Mouse (Mus musculus) splenic B cell, adult 2 months (primary cell): ENCODE results near the gene Cfap43.

ENCODE experiments used
- DNase-seq: peaks from one replicate; pipeline ENCODE4 v3.0.0-alpha.2; 2011; ENCODE audit warnings: low read depth, low spot score
- H3K27me3 ChIP-seq: 2 replicates; pipeline ENCODE4 v1.6.1; 2012; ENCODE audit warnings: mild to moderate bottlenecking, low read length, moderate library complexity, mixed read lengths; ENCODE audit not compliant: control insufficient read depth, poor library complexity, insufficient read depth, severe bottlenecking
- H3K36me3 ChIP-seq: 2 replicates; pipeline ENCODE4 v1.6.1; 2012; ENCODE audit warnings: mild to moderate bottlenecking, low read length, moderate library complexity, mixed read lengths; ENCODE audit not compliant: control insufficient read depth, poor library complexity, insufficient read depth, severe bottlenecking

The Cfap43 gene

DNA sequence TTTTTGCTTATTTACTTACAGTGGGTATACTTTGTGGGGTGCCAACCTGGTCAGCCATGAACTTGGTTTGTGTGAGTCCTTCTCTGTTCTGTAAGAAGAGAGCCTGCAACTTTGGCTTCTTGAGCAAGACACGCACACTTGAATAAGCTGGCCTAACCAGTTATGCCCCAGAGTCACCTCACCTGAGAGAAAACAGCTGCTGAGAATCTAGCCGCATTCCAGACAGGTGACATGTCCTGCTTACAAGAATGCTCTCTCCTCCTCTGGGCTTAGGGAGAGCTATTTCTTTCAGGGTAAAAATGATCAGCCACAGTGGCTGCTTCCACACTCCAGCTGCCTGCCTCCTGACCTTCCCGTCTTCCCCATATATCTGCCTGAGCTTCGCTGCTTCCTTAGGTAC is 10.0 kb upstream of the Cfap43 start:
- no peak for DNase-seq
- no peaks in the 10 kb centered on the region for H3K27me3 ChIP-seq
- no peaks in the 10 kb centered on the region for H3K36me3 ChIP-seq

DNA sequence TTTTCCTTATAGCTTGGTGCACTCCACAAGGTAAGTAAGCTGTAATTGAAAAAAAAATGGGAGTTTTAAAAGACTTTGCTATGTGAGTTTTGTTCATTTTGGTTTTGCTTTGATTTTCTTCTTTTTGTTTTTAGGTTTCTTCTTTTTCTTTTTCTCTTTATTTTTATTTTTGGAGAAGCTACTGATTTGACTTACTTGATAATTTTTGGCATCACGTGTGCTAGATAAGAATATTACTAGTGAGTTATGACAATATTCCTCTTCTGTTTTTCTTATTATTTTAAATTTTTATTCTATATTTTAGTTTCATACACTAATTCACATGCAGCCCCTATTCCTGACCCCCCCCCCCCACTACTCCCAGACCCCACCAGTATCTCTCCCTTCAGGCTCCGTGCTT is 7.9 kb upstream of the Cfap43 start:
- Histone ChIP-seq H3K36me3 (no peaks in the 10 kb centered on the region), H3K27me3 (no peaks in the 10 kb centered on the region)
- no peak for DNase-seq

DNA sequence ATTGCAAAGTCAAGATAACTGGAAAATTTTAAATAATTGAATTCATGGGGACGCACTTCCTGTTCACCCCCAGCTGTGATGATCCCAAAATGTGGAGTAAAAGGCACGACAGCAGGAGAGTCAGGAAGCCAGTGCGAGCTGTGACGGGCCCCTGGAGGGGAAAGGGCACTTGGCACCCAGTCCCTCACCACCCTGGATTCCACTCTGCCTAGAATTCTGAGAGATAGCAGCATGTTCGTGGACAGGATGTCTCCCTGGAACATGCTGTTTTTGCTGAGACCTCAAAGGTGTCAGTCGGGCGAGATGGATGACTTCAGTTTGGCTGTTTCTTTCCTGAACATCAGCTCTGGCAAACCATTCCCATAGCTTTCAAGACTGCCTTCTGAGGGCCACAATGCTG is 6.7 kb upstream of the Cfap43 start:
- H3K36me3 ChIP-seq = no peaks in the 10 kb centered on the region
- no peaks in the 10 kb centered on the region for H3K27me3 ChIP-seq
- no peak for DNase-seq

- no peak for DNase-seq
- Histone ChIP-seq H3K27me3 (no peaks in the 10 kb centered on the region), H3K36me3 (no peaks in the 10 kb centered on the region; the same call in 1 of the 2 replicates)
These were observed 884 bp upstream of the Cfap43 start for GRCm38 (mm10) chr19:47919966-47920375.

GRCm38 (mm10) chr19:47918455-47919101 is 509 bp downstream of the Cfap43 start:
- peak; percentile 81 for DNase-seq
- peaks cover 2% of the 10 kb centered on the region; the same call in 1 of the 2 replicates for H3K36me3 ChIP-seq
- H3K27me3 ChIP-seq = no peaks in the 10 kb centered on the region

DNA sequence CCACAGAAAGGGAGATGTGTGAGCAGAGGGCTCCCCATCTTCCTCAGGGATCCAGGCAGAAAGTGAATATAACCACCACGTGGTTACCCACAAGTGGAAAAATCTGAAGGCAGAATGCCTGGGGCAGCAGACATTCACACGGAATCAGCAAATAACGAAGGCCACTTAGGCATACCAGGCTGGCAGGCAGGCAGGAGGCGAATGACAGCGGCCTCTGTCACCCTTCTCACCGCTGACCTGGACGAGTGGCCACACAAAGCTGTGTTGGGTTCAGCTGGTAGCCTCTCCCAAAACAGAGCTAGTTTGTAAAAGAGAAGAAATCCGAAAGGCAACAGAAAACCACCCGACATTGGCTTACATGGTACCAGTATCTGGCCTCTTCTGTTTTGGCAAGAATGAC is 1.1 kb downstream of the Cfap43 start:
- no peak for DNase-seq
- Histone ChIP-seq H3K36me3 (peaks cover 2% of the 10 kb centered on the region; the same call in 1 of the 2 replicates), H3K27me3 (no peaks in the 10 kb centered on the region)

- Histone ChIP-seq H3K27me3 (no peaks in the 10 kb centered on the region), H3K36me3 (peaks cover 2% of the 10 kb centered on the region; the same call in 1 of the 2 replicates)
- DNase-seq = no peak
These were observed 1.7 kb downstream of the Cfap43 start for GRCm38 (mm10) chr19:47917396-47917795.

GRCm38 (mm10) chr19:47915251-47915650 is 3.8 kb downstream of the Cfap43 start:
- DNase-seq = peak; percentile 86
- peaks cover 2% of the 10 kb centered on the region; the same call in 1 of the 2 replicates for H3K36me3 ChIP-seq
- H3K27me3 ChIP-seq = no peaks in the 10 kb centered on the region

GRCm38 (mm10) chr19:47914191-47914590 is 4.9 kb downstream of the Cfap43 start:
- no peak for DNase-seq
- H3K36me3 ChIP-seq = peaks cover 2% of the 10 kb centered on the region; the same call in 1 of the 2 replicates
- H3K27me3 ChIP-seq = no peaks in the 10 kb centered on the region

- peaks cover 2% of the 10 kb centered on the region; the same call in 1 of the 2 replicates for H3K36me3 ChIP-seq
- DNase-seq = no peak
- H3K27me3 ChIP-seq = no peaks in the 10 kb centered on the region
These were observed 5.7 kb downstream of the Cfap43 start for GRCm38 (mm10) chr19:47913344-47913743.

GRCm38 (mm10) chr19:47910751-47911150 is 8.3 kb downstream of the Cfap43 start:
- Histone ChIP-seq H3K36me3 (peaks cover 2% of the 10 kb centered on the region; the same call in 1 of the 2 replicates), H3K27me3 (no peaks in the 10 kb centered on the region)
- no peak for DNase-seq

DNA sequence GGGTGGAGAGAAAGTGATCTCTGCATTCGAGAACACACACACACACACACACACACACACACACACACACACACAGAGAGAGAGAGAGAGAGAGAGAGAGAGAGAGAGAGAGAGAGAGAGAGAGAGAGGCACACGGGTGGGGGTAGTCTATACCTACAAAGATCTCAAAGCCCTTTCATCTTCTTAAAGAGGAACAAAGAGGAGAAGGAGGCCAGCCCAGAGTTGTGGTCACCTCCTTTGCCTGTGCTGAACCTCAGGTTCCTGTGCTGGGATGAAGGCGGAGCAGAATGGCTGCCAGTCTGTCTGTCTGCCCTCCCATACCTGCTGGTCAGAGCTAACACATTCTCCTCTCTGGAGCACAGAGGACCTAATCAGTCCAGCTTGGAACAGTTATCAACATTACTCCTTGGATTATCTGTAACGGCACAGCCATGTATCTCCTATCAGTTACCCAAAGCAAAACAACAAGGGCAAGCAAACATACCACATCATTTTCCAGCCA is 8.9 kb downstream of the Cfap43 start:
- Histone ChIP-seq H3K36me3 (peaks cover 2% of the 10 kb centered on the region; the same call in 1 of the 2 replicates), H3K27me3 (no peaks in the 10 kb centered on the region)
- DNase-seq = peak; percentile 68

GRCm38 (mm10) chr19:47909387-47910116 is 9.5 kb downstream of the Cfap43 start:
- Histone ChIP-seq H3K27me3 (no peaks in the 10 kb centered on the region), H3K36me3 (peaks cover 2% of the 10 kb centered on the region; the same call in 1 of the 2 replicates)
- no peak for DNase-seq

- peaks cover under 1% of the 10 kb centered on the region; the same call in 1 of the 2 replicates for H3K36me3 ChIP-seq
- H3K27me3 ChIP-seq = no peaks in the 10 kb centered on the region
- DNase-seq = no peak
These were observed 10.1 kb downstream of the Cfap43 start for GRCm38 (mm10) chr19:47908961-47909371.

DNA sequence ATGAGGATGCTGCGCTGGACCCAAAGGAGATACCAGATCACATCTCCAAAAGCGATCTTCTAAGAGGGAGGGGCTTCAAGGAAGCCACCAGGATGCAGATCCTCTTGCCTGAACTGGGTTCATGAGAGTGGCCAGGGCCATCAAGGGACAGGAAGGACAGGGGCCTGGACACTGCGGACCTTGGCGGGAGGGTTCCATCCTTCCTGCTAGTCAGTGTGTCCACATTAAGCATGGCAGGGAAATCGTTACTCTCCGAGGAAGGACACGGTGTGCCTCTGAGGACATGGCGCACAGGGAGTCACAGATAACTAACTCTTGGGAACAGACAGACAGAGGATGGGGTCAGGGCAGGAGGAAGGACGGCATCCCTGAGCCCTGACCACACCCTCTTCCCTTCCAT is 11.5 kb downstream of the Cfap43 start:
- no peak for DNase-seq
- Histone ChIP-seq H3K27me3 (no peaks in the 10 kb centered on the region), H3K36me3 (no peaks in the 10 kb centered on the region; the same call in 1 of the 2 replicates)
